In the genomic region with DNA sequence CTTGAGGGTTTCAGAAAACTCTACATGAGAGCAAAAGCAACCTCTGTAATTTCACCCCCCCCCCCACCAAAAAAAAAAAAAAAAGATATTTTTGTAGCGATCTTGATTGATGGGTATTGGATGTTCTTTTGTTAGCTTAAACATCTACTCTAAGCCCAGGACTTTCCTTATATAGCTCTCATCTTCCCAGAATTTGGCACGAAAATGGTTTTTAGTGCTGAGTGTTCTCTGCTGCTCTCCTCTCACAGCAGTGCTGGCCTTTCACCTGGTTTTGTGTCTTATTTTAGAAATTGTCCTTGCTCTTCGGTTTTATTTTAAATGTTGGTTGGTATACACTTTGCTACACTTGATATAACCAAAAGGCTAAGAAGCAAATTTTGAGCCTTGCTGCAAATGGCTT, we compare ENCODE assay signal across 12 mouse cellular contexts.
DNase-seq lines count a peak whose midpoint lies in the region; ATAC-seq lines count a peak whose summit lies in the region.
"Had no signal": no experiment of that assay in that cellular context is flagged by ENCODE, and none has a peak within 500 bp of the region (broad histone marks: within the 10 kb centered on the region; RNA-seq: fewer than 3 reads in every experiment).

No protein-coding gene starts in this region.

- H3K4me1 ChIP-seq in lung, embryonic 16.5 days (replicated peaks; ENCODE audit: control insufficient read depth, insufficient read depth, low read length): peaks cover 3% of the 10 kb centered on the region; the same call in 1 of the 2 replicates
- peaks cover 12% of the 10 kb centered on the region for H3K4me1 ChIP-seq in heart, embryonic 16.5 days (ENCODE audit: control insufficient read depth, insufficient read depth, low read length)
- H3K4me1 ChIP-seq: embryonic facial prominence, embryonic 12.5 days; limb, embryonic 13.5 days had no signal

- 39% methylated on average over 3 of the region's 3 CpGs for WGBS in lung, embryonic 16.5 days
- 47% methylated on average over 3 of the region's 3 CpGs for WGBS in heart, embryonic 16.5 days

- ATAC-seq in lung, embryonic 16.5 days (ENCODE audit: low read depth): peak; percentile 60
- no peak for ATAC-seq in heart, embryonic 16.5 days (replicated peaks; ENCODE audit: extremely low read depth, insufficient read depth, low FRiP score)

- no peak overlapping the region for H3K4me3 ChIP-seq in lung, embryonic 16.5 days (ENCODE audit: low read length)
- no peak overlapping the region for H3K4me3 ChIP-seq in heart, embryonic 16.5 days (ENCODE audit: low read length)
- H3K4me3 ChIP-seq: embryonic facial prominence, embryonic 12.5 days; limb, embryonic 13.5 days; neural tube, embryonic 13.5 days had no signal

- no peak overlapping the region for H3K9ac ChIP-seq in lung, embryonic 16.5 days (ENCODE audit: low read length)
- H3K9ac ChIP-seq in heart, embryonic 16.5 days (ENCODE audit: low read length): no peak overlapping the region
- H3K9ac ChIP-seq: embryonic facial prominence, embryonic 12.5 days; limb, embryonic 13.5 days; neural tube, embryonic 13.5 days had no signal

- H3K4me2 ChIP-seq in lung, embryonic 16.5 days (ENCODE audit: low read depth, low read length): no peak overlapping the region
- H3K4me2 ChIP-seq in heart, embryonic 16.5 days (ENCODE audit: low read depth, low read length): peak overlapping the region; percentile 41; the same call in 1 of the 2 replicates
- H3K4me2 ChIP-seq: embryonic facial prominence, embryonic 12.5 days; limb, embryonic 13.5 days; neural tube, embryonic 13.5 days had no signal

- DNase-seq in heart, adult 8-10 months (ENCODE audit: low spot score): peak; percentile 21
- DNase-seq in heart, adult 11 months: no peak
- DNase-seq in lung, postnatal 4 days: no peak
- peak; percentile 13 for DNase-seq in telencephalon, adult 2 months (ENCODE audit: low read depth, low spot score)
- DNase-seq in T-cell, adult 2 months (ENCODE audit: low spot score): no peak
- DNase-seq: gastrocnemius, postnatal 36 days; thymus, postnatal 4 days had no signal

- H3K9me3 ChIP-seq in lung, embryonic 16.5 days (ENCODE audit: control insufficient read depth, low read length): no peaks in the 10 kb centered on the region
- H3K9me3 ChIP-seq in heart, embryonic 16.5 days (replicated peaks; ENCODE audit: control insufficient read depth, low read length): no peaks in the 10 kb centered on the region
- H3K9me3 ChIP-seq: neural tube, embryonic 13.5 days had no signal

- no peaks in the 10 kb centered on the region for H3K36me3 ChIP-seq in lung, embryonic 16.5 days (ENCODE audit: control insufficient read depth, insufficient read depth, low read length)
- no peaks in the 10 kb centered on the region for H3K36me3 ChIP-seq in heart, embryonic 16.5 days (ENCODE audit: control insufficient read depth, insufficient read depth)
- H3K36me3 ChIP-seq: embryonic facial prominence, embryonic 12.5 days; neural tube, embryonic 13.5 days had no signal

- no peak overlapping the region for H3K27ac ChIP-seq in lung, embryonic 16.5 days (ENCODE audit: low read length)
- peak overlapping the region; percentile 46 for H3K27ac ChIP-seq in heart, embryonic 16.5 days (ENCODE audit: low read length)
- H3K27ac ChIP-seq: embryonic facial prominence, embryonic 12.5 days; limb, embryonic 13.5 days; neural tube, embryonic 13.5 days had no signal

- no peaks in the 10 kb centered on the region for H3K27me3 ChIP-seq in lung, embryonic 16.5 days (ENCODE audit: control insufficient read depth, insufficient read depth, low read depth, low read length)
- no peaks in the 10 kb centered on the region for H3K27me3 ChIP-seq in heart, embryonic 16.5 days (ENCODE audit: control insufficient read depth, insufficient read depth, low read length)
- H3K27me3 ChIP-seq: embryonic facial prominence, embryonic 12.5 days; limb, embryonic 13.5 days; neural tube, embryonic 13.5 days had no signal

Comparison
In these comparisons a context has a peak if more than half of its experiments do, and no peak if none do; other contexts are left out.
1. DNase-seq: peak in heart, adult 8-10 months (single experiment) and telencephalon, adult 2 months (single experiment); none in heart, adult 11 months (single experiment), lung, postnatal 4 days (0 of 2) and T-cell, adult 2 months (single experiment).